Mouse (Mus musculus) inflammation-experienced regulatory T-cells, adult 6 months (primary cell): ENCODE measurements around the gene Pidd1. TPM values are rescaled to one million over a fixed set of nuclear protein-coding genes. Genes with fewer than 3 reads are reported as not detected.
A peak's percentile ranks its signal among the peaks of the same experiment; 100 is the strongest.
"Not testable (repeated sequence)": the region's sequence is repeated elsewhere in the genome, so short reads cannot be mapped to it uniquely, and the experiment has no call there.

Experiments used
- ATAC-seq: one replicate; pipeline ENCODE4 v1.8.0; 2017
- polyA plus RNA-seq, 3 experiments: library from polyadenylated mRNA; unstranded; fragments of 100-300 nt; shearing (Covaris generic); gene quantifications; one replicate each; pipeline ENCODE4 v1.2.1; 2017

Gene Pidd1
- polyA plus RNA-seq, 3 experiments from 2014 or later = 5.8 to 11.5 (median 10.3) TPM

- no peak for ATAC-seq
Observed at GRCm38 (mm10) chr7:141457986-141458660, 14.3 kb upstream of the Pidd1 start.

GRCm38 (mm10) chr7:141457236-141457635 lies 13.4 kb upstream of the Pidd1 start:
- no peak for ATAC-seq

GRCm38 (mm10) chr7:141456739-141457138 lies 12.9 kb upstream of the Pidd1 start:
- ATAC-seq = no peak

GRCm38 (mm10) chr7:141455610-141456314 lies 11.9 kb upstream of the Pidd1 start:
- peak; percentile 39 for ATAC-seq

GRCm38 (mm10) chr7:141454967-141455551 lies 11.2 kb upstream of the Pidd1 start, which contains the start of gene Pnpla2:
TSS of gene Pnpla2 (plus strand) at chr7:141455198.
- ATAC-seq = peak; percentile 88

GRCm38 (mm10) chr7:141453636-141454035 lies 9.8 kb upstream of the Pidd1 start:
- ATAC-seq = no peak

- no peak for ATAC-seq
Observed at GRCm38 (mm10) chr7:141451928-141452327, 8.1 kb upstream of the Pidd1 start.

- peak; percentile 89 for ATAC-seq
Observed at GRCm38 (mm10) chr7:141447110-141447991, 3.5 kb upstream of the Pidd1 start, which contains the start of gene Rplp2. TSS of gene Rplp2 (plus strand) at chr7:141447370.

GRCm38 (mm10) chr7:141446374-141446773 lies 2.5 kb upstream of the Pidd1 start:
- ATAC-seq = not testable (repeated sequence)

- ATAC-seq = no peak
Observed at GRCm38 (mm10) chr7:141443081-141443821, 574 bp downstream of the Pidd1 start.

- ATAC-seq = no peak
Observed at GRCm38 (mm10) chr7:141442199-141442598, 1.6 kb downstream of the Pidd1 start.

- no peak for ATAC-seq
Observed at GRCm38 (mm10) chr7:141441460-141441859, 2.4 kb downstream of the Pidd1 start.

- ATAC-seq = no peak
Observed at GRCm38 (mm10) chr7:141440613-141441012, 3.2 kb downstream of the Pidd1 start.

GRCm38 (mm10) chr7:141439811-141440210 lies 4.0 kb downstream of the Pidd1 start:
- no peak for ATAC-seq

- no peak for ATAC-seq
Observed at GRCm38 (mm10) chr7:141439140-141439679, 4.6 kb downstream of the Pidd1 start.

GRCm38 (mm10) chr7:141438201-141438968 lies 5.4 kb downstream of the Pidd1 start:
- no peak for ATAC-seq

- ATAC-seq = peak; percentile 84
Observed at GRCm38 (mm10) chr7:141437178-141438120, 6.4 kb downstream of the Pidd1 start, which contains the start of gene Slc25a22. TSS of gene Slc25a22 (minus strand) at chr7:141437892.

GRCm38 (mm10) chr7:141436523-141436892 lies 7.3 kb downstream of the Pidd1 start:
- ATAC-seq = no peak

GRCm38 (mm10) chr7:141435856-141436522 lies 7.8 kb downstream of the Pidd1 start:
- ATAC-seq = no peak
